Mouse (Mus musculus) urinary bladder, adult 2 months (tissue): ENCODE data around the gene Chrm3. TPM values are rescaled to one million over a fixed set of nuclear protein-coding genes. Genes with fewer than 3 reads are reported as not detected.

ENCODE experiments used
- DNase-seq: peaks from one replicate; pipeline ENCODE4 v3.0.0; 2022; ENCODE audit warnings: low spot score
- polyA plus RNA-seq: library from polyadenylated mRNA; depleted of rRNA; stranded (reverse); fragments of >200 nt; gene quantifications from 2 replicates; pipeline ENCODE4 v1.2.3, GENCODE M21; 2012

Chrm3 gene
- polyA plus RNA-seq, 1 experiment: 25.5 TPM

- no peak for DNase-seq
Measured at GRCm38 (mm10) chr13:10236279-10236678, 124.4 kb downstream of the Chrm3 start.

DNA sequence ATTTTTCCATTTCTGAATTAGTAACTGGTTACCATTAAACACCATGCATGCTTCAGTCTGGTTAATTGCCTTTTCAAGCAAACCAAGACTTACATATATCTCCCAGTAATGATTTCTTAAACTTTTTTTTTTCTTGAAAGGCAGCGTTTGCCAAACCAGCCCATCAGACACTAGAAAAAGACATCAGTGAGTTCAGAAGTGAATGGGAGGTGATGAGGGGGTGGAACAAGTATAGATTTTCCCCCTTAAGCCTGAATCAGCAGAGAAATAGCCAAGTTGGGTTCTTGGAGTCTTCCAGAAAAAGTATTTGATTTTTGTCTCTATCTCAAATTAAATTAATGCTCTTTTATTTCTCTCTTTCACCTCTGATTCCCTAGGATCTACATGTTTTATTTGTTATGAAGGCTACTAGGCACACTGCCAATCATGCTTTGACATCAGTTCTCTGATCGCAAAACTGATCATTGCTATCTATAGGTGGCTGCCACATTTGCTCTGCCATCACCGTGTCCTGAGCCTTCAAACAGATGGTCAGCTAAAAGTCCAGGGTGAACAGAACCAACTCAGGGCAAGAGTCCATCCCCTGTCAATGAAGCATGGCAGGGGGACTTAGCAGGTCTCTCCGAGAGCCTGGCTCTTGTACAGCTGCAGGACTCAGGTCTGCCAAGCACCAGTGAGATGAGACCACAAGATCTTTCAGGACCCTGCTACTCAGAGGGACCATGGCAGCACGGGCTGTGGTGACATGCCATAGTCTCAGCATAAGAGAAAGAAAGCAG lies 125.1 kb downstream of the Chrm3 start:
- no peak for DNase-seq

DNA sequence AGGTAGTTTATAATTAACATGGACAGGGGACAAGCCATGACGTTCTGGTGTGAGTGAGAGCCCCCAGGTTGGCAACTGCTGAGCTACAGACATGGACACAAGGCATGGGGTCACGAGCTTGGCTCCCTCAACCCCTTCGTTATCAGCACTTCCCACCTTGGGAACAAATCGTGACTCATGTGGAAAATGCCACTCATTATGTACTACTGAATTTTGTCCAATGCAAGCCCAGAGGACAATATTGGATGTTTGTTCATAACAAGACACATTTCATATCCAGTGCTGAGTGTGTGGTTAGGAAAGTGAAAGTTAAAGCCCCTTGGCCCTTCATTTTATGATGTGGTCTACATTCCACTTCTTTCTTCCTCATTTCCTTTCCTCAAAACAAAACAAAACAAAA lies 140.2 kb downstream of the Chrm3 start:
- DNase-seq: no peak

DNA sequence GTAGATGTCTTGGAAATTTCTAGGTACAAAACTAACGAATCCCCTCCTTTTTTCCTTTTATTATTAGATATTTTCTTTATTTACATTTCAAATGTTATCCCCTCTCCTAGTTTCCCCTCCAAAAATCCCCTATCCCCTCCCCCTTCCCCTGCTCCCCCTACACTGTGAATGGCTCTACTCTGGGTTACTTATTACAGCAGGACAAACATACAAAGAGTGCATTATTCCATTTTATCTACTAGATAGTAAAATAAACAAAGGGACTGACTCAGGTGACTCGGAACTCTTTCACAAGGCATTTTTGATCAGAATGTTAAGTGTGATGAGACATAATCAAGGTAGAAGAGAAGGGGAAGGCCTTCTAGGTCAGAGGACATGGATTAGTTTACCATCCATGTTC lies 148.5 kb downstream of the Chrm3 start:
- DNase-seq: no peak

- DNase-seq: no peak
Measured at GRCm38 (mm10) chr13:10210522-10211244, 150.0 kb downstream of the Chrm3 start.

- no peak for DNase-seq
Measured at GRCm38 (mm10) chr13:10199206-10199956, 161.3 kb downstream of the Chrm3 start.

GRCm38 (mm10) chr13:10189829-10190228 lies 170.8 kb downstream of the Chrm3 start:
- no peak for DNase-seq

- DNase-seq: no peak
Measured at GRCm38 (mm10) chr13:10187926-10188325, 172.7 kb downstream of the Chrm3 start.

GRCm38 (mm10) chr13:10183837-10184236 lies 176.8 kb downstream of the Chrm3 start:
- DNase-seq: no peak

DNA sequence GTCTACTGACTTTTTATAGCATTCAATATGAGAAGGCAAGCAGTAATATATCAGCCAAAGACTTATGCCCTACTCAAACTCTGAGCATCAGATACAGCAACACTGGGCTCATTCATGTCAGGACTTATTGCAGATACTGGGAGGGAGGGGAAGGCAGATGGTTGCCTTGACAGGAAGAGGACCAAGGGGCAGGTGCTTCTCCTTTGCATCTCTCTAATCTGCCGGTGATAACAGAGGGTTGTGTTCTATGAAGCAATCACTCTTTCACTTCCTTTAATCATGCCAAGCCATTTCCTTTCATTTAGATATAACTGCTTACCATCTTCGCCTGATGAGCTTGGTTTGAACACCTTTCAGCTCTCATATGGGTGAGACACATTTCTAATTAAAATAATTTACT lies 177.9 kb downstream of the Chrm3 start:
- no peak for DNase-seq

DNA sequence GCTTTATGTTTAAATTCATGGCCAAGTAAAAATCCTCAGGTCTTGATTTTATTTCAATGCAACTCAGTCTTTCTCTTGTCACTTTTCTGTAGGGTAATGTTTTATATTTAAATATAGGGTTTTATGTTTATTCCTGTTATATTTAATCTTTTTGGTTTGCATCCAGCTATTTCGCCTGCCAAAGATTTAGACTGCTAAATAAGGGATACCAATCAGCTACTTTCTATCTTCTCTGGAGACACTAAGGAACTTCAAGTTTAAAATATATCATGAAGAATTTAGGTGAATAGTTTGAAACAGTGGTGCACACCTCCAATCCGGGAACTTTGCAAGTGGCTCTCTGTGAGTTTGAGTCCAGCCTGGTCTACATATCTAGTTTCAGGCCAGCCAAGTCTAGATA lies 190.1 kb downstream of the Chrm3 start:
- no peak for DNase-seq

DNA sequence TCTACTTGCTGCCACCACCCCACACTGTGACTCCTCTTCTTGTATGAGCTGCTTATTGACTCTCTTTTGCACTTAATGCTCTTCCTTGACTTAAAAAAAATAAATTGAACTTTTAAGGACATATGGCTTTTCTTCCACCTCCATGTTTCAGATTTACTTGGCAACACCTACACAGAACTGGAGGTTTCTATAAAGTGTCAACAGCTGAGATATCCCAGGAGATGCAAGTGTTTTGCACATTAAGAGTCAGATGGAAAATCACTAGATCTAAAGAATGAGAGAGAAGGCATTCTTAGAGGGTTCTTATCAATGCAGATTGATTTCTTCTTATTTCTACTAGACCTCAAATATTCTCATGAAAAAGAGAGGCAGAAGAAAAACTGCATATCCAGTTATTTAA lies 197.3 kb downstream of the Chrm3 start:
- no peak for DNase-seq

GRCm38 (mm10) chr13:10157496-10157895 lies 203.2 kb downstream of the Chrm3 start:
- no peak for DNase-seq

GRCm38 (mm10) chr13:10140573-10140972 lies 220.1 kb downstream of the Chrm3 start:
- DNase-seq: no peak

DNA sequence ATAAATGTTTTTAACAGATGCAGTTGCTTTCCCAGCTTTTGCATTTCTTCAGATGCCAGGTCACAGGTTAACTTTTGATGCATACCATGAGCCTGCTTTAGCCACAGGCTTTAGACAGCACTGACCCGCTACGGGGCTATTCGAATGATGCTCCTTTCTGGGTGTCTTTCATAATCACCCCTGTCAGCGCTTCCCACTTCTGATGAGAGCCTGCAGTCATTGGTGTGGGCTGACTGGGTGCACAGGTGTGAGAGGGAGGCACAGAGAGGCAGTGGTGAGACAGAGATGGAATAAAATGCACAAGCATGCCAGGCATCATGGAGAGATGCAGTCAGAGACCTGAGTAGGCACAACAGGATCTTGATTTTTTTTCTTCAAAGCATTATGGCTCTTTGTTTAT lies 221.8 kb downstream of the Chrm3 start:
- DNase-seq: no peak

- DNase-seq: no peak
Measured at GRCm38 (mm10) chr13:10131064-10131463, 229.6 kb downstream of the Chrm3 start.

DNA sequence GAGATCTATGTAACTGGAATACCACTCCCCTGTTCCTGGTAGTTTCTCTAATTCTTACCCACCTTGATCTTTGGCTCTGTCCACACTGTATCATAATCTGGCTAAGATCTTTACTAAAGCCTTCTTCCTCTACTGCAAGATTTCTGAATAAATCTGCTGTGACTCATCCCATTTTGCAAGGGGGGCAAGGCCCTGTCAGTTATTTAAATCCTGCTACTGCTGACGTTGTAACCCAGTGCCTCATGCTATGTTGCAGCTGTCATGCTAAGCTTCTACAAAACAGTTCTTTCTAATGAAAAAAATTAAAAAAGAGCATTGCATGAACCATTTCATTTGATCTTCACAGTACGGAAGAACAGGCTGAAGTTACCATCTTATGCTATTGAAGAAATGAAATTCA lies 248.4 kb downstream of the Chrm3 start:
- no peak for DNase-seq

DNA sequence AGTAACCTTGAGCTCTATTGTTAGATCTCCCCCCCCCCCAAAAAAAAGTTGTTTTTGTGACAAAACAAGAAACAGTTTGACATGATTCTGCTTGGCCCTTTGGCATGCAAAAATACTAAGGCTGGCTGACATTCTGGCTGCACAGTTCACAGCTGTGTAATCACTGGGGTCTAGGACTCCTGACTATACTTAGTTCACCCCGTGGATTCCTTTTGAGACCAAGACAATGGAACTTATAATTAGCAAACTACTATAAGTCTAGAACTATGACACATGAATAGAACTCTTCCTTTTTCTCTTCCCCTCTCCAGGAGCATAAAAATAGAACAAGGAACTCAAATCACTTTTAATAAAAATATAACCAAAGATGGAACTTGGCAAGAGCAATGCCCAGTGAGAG lies 251.1 kb downstream of the Chrm3 start:
- DNase-seq: no peak

DNA sequence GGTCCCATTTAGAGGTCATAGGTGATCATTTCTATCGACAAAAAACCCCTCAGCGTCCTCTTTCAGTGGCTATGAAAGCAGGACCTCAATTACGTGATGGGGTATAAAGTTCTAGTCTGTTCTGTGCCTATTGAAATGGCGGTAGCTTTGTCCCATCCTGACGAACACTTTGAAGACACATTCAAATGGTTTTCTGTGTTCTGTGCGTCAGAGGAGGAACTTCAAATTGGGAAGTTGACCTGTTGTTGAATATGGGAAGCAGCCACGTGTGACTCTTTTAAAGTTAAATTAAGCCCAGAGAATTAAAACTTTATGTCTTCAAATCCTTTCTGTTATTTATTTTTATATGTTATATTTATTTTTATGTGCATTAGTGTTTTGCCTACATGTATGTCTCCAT lies 253.3 kb downstream of the Chrm3 start:
- DNase-seq: no peak

- DNase-seq: no peak
Measured at GRCm38 (mm10) chr13:10090778-10091177, 269.9 kb downstream of the Chrm3 start.

DNA sequence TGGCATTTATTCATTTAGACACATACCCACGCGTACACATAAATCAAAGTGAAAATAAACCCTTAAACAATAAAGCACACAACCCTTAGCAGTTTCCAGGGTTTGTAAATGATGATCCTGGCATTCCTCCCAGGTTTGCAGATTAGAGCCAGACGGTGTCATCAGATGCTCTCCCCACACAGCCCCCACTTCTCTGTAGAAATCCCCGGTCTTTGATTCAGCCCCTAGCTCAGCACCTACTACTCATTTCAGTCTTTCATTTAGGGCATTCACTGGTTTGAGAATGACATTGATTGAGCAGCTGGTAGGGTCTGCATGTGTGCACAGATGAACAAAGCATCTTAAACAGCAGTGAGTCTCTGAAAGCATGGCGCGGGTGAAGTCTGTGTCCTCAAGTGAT lies 274.3 kb downstream of the Chrm3 start:
- no peak for DNase-seq

DNA sequence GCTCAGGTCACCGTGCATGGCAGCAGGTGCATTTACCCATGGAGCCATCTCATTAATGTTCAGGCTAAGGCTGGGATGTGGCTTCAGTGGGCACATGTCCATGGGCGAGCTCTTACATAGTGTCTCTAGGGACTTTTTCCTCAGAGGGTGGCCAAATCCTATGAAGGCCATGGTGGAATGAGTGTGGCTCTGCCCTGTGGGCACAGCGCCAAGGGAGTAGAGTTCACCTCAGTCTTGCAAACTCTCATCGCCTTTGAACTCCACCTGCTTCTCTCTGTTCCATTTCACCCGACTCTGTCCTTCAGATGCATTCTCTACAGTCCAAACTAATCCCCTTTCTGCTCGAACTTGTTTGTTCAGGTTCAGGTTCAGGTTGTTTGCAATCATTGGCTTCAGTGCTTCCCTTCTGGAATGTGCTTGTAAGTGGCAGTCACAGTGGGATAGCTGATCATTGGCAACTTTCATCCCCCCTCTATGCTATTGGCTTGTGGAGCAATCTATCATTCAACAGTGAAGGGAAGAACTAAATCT lies 278.7 kb downstream of the Chrm3 start:
- no peak for DNase-seq
